Mouse (Mus musculus): ENCODE data around the gene Il2ra.
"Not testable (repeated sequence)": the region's sequence is repeated elsewhere in the genome, so short reads cannot be mapped to it uniquely, and the experiment has no call there.

Gene Il2ra

DNA sequence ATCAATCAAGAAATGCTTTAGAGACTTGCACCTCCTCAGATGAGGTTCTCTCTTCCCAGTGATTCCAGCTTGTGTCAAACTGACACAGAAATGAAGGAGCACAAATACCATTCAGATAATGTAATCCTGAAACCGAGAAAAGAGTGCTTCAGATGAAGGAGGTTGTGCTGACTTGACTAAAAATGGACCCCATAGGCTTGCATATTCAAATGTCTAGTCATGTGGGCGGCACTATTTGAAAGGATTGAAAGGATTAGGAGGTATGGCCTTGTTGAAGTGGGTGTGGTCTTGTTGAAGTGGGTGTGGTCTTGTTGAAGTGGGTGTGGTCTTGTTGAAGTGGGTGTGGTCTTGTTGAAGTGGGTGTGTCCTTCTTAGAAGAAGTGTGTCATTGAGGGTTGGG, 57.3 kb downstream of the Il2ra start:
- in situ Hi-C loops (cut with MboI, MseI): no loop called here

DNA sequence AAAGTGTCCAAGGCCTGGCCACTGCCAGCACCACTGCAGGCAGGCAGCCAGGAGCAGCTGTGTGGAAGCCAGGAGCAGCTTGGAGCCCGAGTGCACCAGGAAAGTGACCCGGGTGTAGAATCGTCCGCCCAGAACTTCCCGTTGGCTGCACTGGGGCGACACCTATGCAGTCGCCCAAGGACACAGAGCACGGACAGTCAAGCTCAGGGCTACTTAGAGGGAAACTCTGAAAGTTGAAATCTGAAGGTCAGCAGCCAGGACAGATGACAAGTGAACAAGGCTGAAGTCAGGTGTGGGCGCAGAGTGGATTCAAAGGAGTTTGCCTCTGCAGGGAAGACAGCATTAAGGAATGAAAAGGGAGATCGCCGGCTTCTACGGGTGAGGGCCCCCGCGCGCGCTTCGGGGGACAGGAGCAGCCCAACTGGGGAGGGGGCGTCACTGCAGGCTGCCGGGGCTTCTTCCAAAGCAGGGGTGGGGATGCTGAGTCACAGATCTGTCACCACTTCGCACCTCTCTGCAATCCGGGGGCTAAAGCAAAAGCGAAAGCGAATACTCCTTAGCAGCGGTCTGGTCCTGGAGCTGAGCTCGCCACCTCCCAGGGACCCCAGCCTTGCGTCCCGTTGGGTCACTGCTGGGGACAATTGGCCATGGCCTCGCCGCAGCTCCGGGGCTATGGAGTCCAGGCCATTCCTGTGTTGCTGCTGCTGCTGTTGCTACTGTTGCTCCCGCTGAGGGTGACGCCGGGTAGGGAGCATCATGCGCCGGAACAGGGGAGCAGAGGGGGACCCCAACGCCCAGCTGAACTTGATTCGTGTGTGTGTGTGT, 62.8 kb downstream of the Il2ra start, which contains the start of gene Il15ra:
Gene Il15ra, plus strand, starts transcription at position 90 of the 825 bp plus-strand sequence.
- in situ Hi-C loops (cut with MboI, MseI): no loop called here

DNA sequence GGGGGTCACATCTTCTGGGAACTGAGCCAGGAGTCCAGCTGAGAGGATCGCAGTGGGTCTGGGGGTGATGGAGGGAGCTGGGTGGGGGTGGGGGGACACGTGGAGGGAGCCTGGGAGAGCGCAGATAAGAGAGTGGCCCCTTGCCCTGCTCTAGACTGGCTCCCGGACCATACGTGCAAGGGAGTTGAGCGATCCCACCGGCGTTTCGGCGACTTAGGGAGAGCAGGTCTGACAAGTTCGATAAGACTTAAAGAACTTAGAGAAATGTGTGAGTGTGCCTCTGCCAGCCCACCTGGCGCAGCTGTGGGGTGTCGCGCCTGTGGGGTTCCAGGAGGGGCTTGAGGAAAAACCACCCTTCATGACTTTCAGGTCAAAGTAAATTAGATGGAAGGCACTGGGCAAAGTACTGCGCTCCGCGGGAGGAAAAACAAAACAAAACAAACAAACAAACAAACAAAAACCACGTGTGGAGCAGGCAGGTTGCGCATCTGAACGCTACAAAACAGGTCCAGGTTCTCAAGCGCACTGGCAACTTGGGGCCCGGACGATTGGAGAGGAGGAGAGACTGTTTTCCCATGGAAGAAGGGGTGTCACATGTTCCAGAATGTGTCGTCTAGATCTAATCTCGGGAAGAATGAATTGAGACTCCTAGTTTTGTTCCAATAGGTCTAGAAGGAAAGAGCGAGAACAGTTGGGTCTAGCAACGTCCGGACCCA, 63.6 kb downstream of the Il2ra start:
- in situ Hi-C loops (cut with MboI, MseI): no loop called here

DNA sequence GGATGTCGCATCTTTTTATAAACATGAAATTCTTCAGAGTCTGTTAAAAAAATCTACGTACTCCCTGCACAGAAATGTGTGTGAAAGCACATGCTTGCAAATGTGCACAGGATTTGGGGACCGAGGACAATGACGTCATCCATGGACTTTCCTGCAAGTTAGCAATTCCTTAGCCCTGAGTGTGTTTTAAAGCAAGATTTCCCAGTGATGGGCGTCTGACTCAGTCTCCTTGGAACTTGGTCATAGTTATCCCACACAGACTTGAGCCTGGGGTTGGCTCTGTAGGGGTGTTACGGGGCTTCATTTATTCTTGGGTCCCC, 64.1 kb downstream of the Il2ra start:
- in situ Hi-C loops (cut with MboI, MseI): no loop called here

DNA sequence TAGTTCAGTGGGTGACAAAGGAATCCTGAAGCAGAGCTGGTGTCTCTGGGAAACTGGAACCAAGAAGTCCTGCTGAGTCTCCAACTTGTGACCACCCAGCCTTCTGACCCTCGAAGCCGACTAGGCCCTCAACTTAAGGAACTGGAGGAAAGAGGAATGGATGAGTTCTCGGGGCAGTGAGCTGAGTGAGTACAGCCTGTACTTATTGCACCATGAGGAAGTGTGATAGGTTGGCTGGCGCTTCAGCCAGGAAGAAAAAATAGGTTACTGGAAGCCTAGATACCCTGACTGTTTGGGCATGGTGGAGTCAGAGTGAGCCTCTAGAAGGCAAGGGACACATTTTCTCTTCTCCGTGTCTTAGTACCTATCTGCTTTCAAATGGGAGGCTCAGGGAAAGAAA, 65.9 kb downstream of the Il2ra start:
- in situ Hi-C loops (cut with MboI, MseI): no loop called here

DNA sequence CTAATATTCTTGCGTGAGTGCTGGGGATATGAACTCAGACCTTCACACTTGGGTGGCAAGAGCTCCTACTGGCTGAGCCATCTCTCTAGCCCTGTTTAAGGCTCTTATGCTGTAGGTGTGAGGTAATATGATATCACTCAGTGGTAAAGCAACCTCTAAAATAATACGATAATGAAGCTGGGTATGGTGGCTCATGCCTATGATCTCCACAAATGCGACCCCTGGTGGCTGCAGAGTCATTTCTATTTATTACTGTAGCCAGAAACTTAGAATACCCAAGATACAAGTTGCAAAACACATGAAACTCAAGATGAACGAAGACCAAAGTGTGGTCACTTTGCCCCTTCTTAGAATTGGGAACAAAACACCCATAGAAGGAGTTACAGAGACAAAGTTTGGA, 67.5 kb downstream of the Il2ra start:
- in situ Hi-C loops (cut with MboI, MseI): not testable (repeated sequence)

DNA sequence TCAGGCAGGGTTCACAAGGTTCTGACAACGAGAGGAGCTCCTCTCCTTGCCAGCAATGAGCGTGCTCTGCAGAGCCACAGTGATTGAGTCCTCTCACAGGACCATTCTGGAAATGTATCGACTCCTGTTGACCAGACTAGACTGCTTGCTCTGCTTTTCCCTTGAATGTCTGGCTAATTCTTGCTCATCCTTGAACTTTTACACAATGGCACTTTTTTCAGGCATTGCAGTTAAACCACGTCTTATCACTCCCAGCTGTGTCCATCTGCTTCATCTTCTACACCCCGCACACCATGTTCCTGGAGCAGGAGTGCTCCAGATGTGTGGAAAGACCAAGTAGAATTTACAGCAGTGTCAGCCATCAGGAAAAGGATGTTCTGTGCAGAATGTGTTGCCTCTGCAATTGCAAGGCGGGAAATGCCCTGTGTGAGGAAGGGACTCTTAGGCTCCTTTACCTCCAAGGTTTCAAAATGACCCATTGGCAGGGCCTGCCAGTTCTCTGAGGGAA, 69.9 kb downstream of the Il2ra start:
- in situ Hi-C loops (cut with MboI, MseI): no loop called here

DNA sequence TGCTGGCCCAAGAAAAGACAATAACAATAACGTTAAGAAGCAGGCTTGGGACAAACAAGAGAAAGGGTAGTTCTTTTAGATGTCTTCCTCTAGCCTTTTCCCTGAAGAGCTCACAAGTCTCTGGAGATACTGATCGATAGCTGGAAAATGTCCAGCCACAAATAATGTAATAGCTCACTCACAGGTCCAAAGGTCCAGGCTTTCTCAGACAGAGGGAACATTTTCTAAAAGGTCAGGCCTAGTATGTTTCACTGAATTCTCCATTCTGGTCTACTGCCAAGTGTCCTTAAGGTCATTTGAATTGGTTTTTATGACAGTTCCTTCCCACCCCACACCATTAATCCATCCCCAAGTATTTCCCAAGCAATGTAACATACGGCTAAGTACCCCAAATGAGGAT, 70.4 kb downstream of the Il2ra start:
- in situ Hi-C loops (cut with MboI, MseI): no loop called here

DNA sequence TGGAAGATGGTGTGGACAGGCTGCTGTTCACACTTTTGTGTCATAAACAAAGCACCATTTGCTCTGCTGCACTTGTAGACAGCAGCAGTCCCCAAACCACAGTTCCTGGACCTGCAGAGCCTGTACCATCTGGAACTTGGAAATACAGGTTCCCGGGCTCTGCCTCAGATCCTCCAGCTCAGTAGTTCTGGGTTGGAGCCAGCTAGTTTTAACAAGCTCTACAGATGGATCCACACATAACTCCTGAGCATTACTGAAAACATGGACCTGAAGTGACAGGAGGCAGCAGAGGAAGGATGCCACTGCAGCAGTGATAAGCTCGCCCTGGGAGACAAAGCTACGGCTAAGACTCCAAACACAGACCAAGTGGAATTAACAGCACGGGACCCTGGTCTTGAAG, 71.9 kb downstream of the Il2ra start:
- in situ Hi-C loops (cut with MboI, MseI): no loop called here

DNA sequence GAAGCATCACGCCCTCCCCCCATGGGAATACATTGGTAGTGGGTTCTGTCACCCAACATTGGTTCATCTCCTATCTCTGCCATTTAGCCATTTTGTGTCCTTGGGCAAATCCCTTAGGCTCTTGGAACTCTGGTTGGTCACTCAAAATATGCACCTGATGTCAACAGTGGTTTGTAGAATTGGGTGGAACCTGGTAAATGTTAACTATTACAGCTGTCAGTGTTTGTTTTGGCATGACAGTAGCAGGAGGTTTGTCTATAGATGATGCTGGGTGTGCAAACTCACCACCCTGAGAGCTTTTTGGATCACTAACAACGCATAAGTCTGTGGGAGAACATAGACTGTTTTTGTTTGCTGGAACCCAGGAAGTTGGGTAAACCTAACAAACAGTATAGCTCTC, 76.0 kb downstream of the Il2ra start:
- in situ Hi-C loops (cut with MboI, MseI): no loop called here

DNA sequence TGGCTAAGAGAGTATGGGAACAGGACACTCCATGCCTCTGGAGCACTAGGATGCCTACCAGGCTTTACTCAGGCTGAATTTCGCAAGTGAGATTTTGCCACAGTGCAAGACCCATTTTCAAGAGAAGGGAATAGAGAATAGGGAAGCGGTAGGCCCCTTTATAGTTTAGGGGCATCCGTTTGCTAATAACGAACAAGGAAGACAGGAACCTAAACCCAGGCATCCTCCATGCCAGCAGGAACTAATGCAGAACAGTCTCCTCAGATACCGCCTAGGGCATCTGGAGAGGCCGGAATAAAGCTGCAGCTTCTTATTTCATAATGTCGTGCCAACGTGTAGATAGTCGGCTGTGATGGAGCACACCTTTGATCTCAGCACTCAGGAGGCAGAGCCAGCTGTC, 80.0 kb downstream of the Il2ra start:
- in situ Hi-C loops (cut with MboI, MseI): no loop called here

DNA sequence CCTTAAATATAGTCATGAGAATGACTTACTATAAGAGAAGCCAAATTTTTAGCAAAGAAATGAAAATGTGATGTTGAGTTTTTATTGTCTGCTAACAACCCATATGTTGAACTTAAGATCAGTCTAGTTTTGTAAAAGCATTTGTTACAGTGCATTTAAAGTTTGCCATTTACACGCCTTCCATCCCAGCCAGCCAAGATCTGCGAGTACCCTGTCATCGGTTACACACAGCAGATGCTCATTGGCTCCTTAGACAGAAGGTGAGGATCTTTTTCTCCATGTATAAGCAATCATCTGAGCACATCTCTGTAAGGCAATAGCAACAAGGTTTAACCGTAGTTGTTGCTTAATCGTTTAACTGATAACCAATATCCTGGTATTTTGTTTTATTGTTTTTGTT, 85.0 kb downstream of the Il2ra start:
- in situ Hi-C loops (cut with MboI, MseI): loop anchor here (25.0 kb wide), 1 partner anchor 1290 kb away; no protein-coding TSS in a partner anchor

DNA sequence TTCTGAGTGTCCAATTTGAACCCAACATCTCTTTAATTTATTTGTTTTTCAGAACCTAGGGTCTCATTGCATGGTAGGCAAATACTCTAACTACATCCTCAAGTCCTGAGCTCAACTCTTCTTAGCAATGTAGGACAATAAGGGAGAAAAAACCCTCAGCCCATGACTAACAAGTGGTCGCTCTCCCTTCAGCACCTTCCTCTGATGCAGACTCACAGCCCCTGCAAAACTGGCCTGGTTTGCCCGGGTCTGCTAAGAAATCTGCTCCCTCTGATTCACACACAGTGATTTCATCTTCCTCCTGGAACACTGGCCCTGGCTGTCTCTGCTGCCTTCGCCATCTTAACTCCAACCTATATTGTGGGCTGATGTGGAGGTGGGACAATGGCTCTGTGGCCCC, 86.5 kb downstream of the Il2ra start:
- in situ Hi-C loops (cut with MboI, MseI): loop anchor here (25.0 kb wide), 1 partner anchor 1292 kb away; no protein-coding TSS in a partner anchor

DNA sequence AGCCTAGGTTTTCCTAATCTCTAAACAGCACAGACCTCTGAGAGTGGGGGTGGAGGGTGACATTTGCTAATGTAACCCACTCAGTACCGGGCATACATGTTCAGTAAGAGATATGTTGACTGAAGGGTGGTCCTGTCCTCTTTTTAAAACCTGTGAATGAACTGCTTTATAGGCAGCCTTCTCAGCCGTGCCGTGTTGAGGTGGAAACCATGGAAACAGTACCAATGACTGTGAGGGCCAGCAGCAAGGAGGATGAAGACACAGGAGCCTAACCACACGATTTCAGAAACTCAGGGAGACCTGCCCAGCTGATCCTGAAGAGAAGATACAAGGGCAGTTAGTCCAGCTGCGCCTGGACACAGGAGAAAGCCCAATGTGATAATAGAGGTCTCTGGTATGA, 90.4 kb downstream of the Il2ra start:
- in situ Hi-C loops (cut with MboI, MseI): loop anchor here (25.0 kb wide), 1 partner anchor 1296 kb away; no protein-coding TSS in a partner anchor

DNA sequence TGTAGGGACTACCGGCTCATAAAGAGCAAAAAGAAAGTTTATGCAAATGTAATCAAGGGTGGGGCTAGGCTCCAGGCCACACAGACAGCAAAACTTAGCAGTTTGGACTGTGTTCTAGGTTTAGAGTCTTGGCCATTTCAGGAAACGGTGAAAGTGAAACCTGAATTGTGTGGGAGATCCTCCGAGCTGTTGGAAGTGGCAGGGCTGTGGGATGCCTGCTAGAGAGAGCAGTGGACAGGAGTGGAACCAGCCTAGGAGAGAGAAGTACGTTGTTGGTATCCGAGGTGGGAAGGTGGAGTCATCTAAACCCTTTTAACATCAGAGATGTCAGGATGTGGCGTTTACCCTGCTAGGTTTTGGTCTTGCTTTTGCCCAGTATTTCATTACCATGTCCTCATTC, 93.2 kb downstream of the Il2ra start:
- in situ Hi-C loops (cut with MboI, MseI): loop anchor here (25.0 kb wide), 1 partner anchor 1299 kb away; no protein-coding TSS in a partner anchor

DNA sequence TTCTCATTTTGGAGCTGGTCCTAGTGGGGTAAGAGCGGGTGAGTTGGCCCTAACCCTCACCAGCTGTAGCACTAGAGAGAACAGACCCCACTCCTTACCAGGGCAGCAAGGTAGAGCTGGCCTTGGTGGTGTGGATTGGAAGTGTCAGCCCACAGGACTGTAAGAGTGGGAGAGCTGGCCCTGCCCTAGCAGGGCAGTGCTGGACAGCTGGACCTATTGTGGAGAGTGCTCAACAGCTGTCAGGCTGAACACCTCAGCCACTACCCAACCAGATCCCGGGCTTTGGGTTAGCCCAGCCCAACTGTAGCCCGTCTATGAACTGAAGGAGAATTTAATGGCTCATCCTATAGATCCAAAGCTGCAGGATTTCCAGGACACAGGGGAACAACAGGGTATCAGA, 96.2 kb downstream of the Il2ra start:
- in situ Hi-C loops (cut with MboI, MseI): loop anchor here (25.0 kb wide), 1 partner anchor 1301 kb away; no protein-coding TSS in a partner anchor

DNA sequence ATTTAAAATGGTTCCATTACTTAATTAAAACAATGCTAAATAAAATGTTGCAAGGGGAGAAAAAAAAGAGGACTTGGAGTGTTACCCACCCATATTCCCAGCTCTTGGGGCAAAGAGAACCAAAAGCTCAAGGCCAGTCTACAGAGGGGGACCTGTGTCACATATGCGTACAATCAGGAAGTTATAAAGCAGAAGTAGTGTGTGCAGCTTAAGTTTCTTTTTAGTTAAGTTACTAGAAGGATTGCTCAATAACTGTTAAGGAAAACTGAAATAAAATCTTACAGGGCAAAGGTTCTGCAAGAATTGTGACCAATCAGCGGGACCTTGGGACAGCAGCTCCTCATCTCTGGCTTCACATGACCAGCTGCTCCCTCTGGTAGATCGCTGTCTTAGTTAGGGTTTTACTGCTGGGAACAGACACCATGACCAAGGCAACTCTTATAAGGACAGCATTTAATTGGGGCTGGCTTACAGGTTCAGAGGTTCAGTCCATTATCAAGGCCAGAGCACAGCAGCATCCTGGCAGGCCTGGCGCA, 97.0 kb downstream of the Il2ra start:
- in situ Hi-C loops (cut with MboI, MseI): loop anchor here (25.0 kb wide), 1 partner anchor 1302 kb away; no protein-coding TSS in a partner anchor
